ENCODE assay signal across 23 mouse cellular contexts in the genomic region with DNA sequence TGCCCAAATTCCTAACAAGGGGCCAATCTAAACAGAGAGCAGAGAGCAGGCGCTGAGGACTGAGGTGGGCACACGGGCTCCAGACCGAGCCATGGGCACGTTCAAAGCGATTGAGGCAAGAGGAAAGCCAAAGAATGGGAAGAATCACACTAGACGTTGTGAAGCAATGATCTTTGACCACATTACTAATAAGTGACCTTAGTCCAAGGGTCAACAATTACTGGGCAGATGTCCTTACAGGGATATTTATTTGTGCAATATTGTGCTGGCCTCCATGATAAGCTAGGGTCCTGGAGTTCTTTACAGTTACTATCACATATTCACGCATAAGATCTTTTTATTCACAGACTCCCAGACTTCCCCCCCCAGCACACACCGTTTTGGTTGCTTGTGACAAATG.
"Had no signal": no experiment of that assay in that cellular context is flagged by ENCODE, and none has a peak within 500 bp of the region (broad histone marks: within the 10 kb centered on the region; RNA-seq: fewer than 3 reads in every experiment).

No protein-coding gene starts in this region.

- H3K27ac ChIP-seq: gastrocnemius, adult 2 months; heart, embryonic 10.5 days; hindbrain, embryonic 10.5 days; hindbrain, embryonic 12.5 days; hindbrain, embryonic 14.5 days; intestine, embryonic 15.5 days; kidney, embryonic 15.5 days; kidney, postnatal 0 days; layer of hippocampus, adult 2 months; left cerebral cortex, adult 2 months; limb, embryonic 12.5 days; liver, embryonic 14.5 days had no signal

- H3K4me2 ChIP-seq: heart, embryonic 12.5 days; hindbrain, embryonic 12.5 days; hindbrain, embryonic 14.5 days; intestine, embryonic 15.5 days; kidney, embryonic 15.5 days; limb, embryonic 12.5 days had no signal

- ATAC-seq: hindbrain, embryonic 16.5 days; inflammation-experienced regulatory T-cells, adult 6 months; intestine, embryonic 15.5 days; intestine, postnatal 0 days had no signal

- H3K4me3 ChIP-seq: gastrocnemius, adult 2 months; heart, embryonic 10.5 days; heart, embryonic 12.5 days; hindbrain, embryonic 10.5 days; hindbrain, embryonic 12.5 days; intestine, embryonic 15.5 days; kidney, embryonic 15.5 days; layer of hippocampus, adult 2 months; left cerebral cortex, adult 2 months; limb, embryonic 10.5 days; limb, embryonic 12.5 days had no signal

- H3K9me3 ChIP-seq: heart, embryonic 10.5 days; heart, embryonic 12.5 days; hindbrain, embryonic 10.5 days; hindbrain, embryonic 12.5 days; intestine, embryonic 15.5 days; kidney, embryonic 15.5 days; limb, embryonic 10.5 days; limb, embryonic 12.5 days had no signal

- DNase-seq: gastrocnemius, adult 2 months; gastrocnemius, postnatal 10 days; gastrocnemius, postnatal 25 days; kidney, adult 18-20 months; kidney, postnatal 25 days; kidney, postnatal 4 days; liver had no signal

- H3K9ac ChIP-seq: heart, embryonic 12.5 days; hindbrain, embryonic 12.5 days; hindbrain, embryonic 14.5 days; intestine, embryonic 15.5 days; kidney, embryonic 15.5 days; limb, embryonic 12.5 days; liver, embryonic 14.5 days had no signal

- H3K27me3 ChIP-seq: heart, embryonic 12.5 days; hindbrain, embryonic 12.5 days; intestine, embryonic 15.5 days; kidney, embryonic 15.5 days had no signal

- H3K4me1 ChIP-seq: intestine, embryonic 15.5 days had no signal

- H3K36me3 ChIP-seq: heart, embryonic 10.5 days; heart, embryonic 12.5 days; hindbrain, embryonic 10.5 days; hindbrain, embryonic 12.5 days; intestine, embryonic 15.5 days; kidney, embryonic 15.5 days; limb, embryonic 10.5 days; limb, embryonic 12.5 days had no signal
